Mouse (Mus musculus) CH12.LX (cell line): ENCODE results near the gene Blnk. TPM values are rescaled to one million over a fixed set of nuclear protein-coding genes. Genes with fewer than 3 reads are reported as not detected.

ENCODE experiments used
- DNase-seq: peaks from one replicate; pipeline ENCODE4 v3.0.0-alpha.2; 2013; ENCODE audit errors: extremely low read depth
- H3K27ac ChIP-seq: 2 replicates; pipeline ENCODE4 v1.5.1; 2012; ENCODE audit warnings: low read depth, mild to moderate bottlenecking, control low read depth, moderate library complexity; ENCODE audit not compliant: insufficient read depth
- H3K27me3 ChIP-seq: replicated peaks from 2 replicates; pipeline ENCODE3; 2012; ENCODE audit warnings: inconsistent platforms
- H3K36me3 ChIP-seq, 2 experiments: replicated peaks in 1 of 2; 2 replicates each; pipeline versions ENCODE3 to v1.6.1; 2012; ENCODE audit warnings: inconsistent platforms in 1 of 2, low read length in 1 of 2, mild to moderate bottlenecking in 1 of 2, mixed read lengths in 1 of 2, moderate library complexity in 1 of 2; ENCODE audit not compliant: control insufficient read depth in 1 of 2, insufficient read depth in 1 of 2
- H3K4me1 ChIP-seq, 2 experiments: 2 replicates each; pipeline ENCODE4 v1.6.1; 2012; ENCODE audit warnings: inconsistent platforms in 1 of 2, moderate library complexity in 1 of 2; ENCODE audit not compliant: insufficient read depth in 2 of 2, control insufficient read depth in 1 of 2
- H3K4me2 ChIP-seq: 2 replicates; pipeline ENCODE4 v1.6.1; 2012; ENCODE audit warnings: low read depth, mild to moderate bottlenecking, control low read depth; ENCODE audit not compliant: poor library complexity, insufficient read depth, severe bottlenecking
- H3K4me3 ChIP-seq, 3 experiments: fragments of 150-350 bp in 1 of 3; sonication (generic) in 1 of 3; replicated peaks in 1 of 3; 2 replicates each; pipeline versions ENCODE3 to v1.5.1; 2011 to 2012; ENCODE audit warnings: low read depth in 2 of 3, low read length in 2 of 3, mild to moderate bottlenecking in 2 of 3, moderate library complexity in 2 of 3, control low read depth in 1 of 3, improper control_type of control experiment in 1 of 3, inconsistent platforms in 1 of 3, mixed read lengths in 1 of 3; ENCODE audit not compliant: poor library complexity in 1 of 3
- H3K79me2 ChIP-seq: replicated peaks from 2 replicates; pipeline ENCODE4 v1.6.1; 2012; ENCODE audit warnings: mild to moderate bottlenecking, moderate library complexity; ENCODE audit not compliant: control insufficient read depth, poor library complexity, insufficient read depth, severe bottlenecking; ENCODE audit errors: extremely low read depth
- H3K9ac ChIP-seq: 2 replicates; pipeline ENCODE4 v1.6.1; 2012; ENCODE audit warnings: low read depth, mild to moderate bottlenecking, control low read depth, moderate library complexity; ENCODE audit not compliant: insufficient read depth
- H3K9me3 ChIP-seq: replicated peaks from 2 replicates; pipeline ENCODE3; 2012; ENCODE audit warnings: low read length, inconsistent platforms, mixed read lengths
- MAFK ChIP-seq: IDR thresholded peaks from 2 replicates; pipeline ENCODE4 v1.6.1; 2011; ENCODE audit warnings: low read length, improper control_type of control experiment; ENCODE audit not compliant: insufficient replicate concordance
- MAX ChIP-seq: IDR thresholded peaks from 2 replicates; pipeline ENCODE4 v1.6.1; 2011; ENCODE audit warnings: low read length, improper control_type of control experiment
- MXI1 ChIP-seq: IDR thresholded peaks from 2 replicates; pipeline ENCODE4 v1.6.1; 2011; ENCODE audit warnings: mild to moderate bottlenecking, low read depth, low read length, improper control_type of control experiment
- MYC ChIP-seq: IDR thresholded peaks from 2 replicates; pipeline ENCODE4 v1.6.1; 2011; ENCODE audit warnings: low read depth, mild to moderate bottlenecking, improper control_type of control experiment, low read length
- NRF1 ChIP-seq: IDR thresholded peaks from 2 replicates; pipeline ENCODE4 v1.6.1; 2014; ENCODE audit warnings: low read depth, mild to moderate bottlenecking, inconsistent platforms, low read length, improper control_type of control experiment, moderate library complexity
- PAX5 ChIP-seq: IDR thresholded peaks from 2 replicates; pipeline ENCODE4 v1.6.1; 2012; ENCODE audit warnings: low read length, inconsistent platforms, mixed read lengths
- SIN3A ChIP-seq: IDR thresholded peaks from 2 replicates; pipeline ENCODE4 v1.6.1; 2012; ENCODE audit warnings: low read length, improper control_type of control experiment, inconsistent platforms
- TCF12 ChIP-seq: IDR thresholded peaks from 2 replicates; pipeline ENCODE4 v1.6.1; 2014; ENCODE audit warnings: low read depth, mild to moderate bottlenecking, inconsistent platforms, low read length, improper control_type of control experiment
- USF2 ChIP-seq: conservative IDR thresholded peaks from 2 replicates; pipeline ENCODE4 v1.6.1; 2011; ENCODE audit warnings: low read depth, low read length, improper control_type of control experiment
- ZMIZ1 ChIP-seq: IDR thresholded peaks from 2 replicates; pipeline ENCODE4 v1.6.1; 2012; ENCODE audit warnings: low read depth, mild to moderate bottlenecking, inconsistent platforms, low read length, improper control_type of control experiment
- dilution Hi-C: fragments of 300-500 bp; cut with MboI; formaldehyde crosslinking; loops from 2 replicates; pipeline ENCODE4 v1.14.3; 2020; ENCODE audit warnings: low sequenced_read_pairs; ENCODE audit not compliant: extremely low pct_unique_long_range_greater_than_20kb, extremely low pct_ligation_motif_present
- in situ Hi-C: fragments of 300-500 bp; cut with MboI; formaldehyde crosslinking; loops from 3 replicates; pipeline ENCODE4 v1.14.3; 2019; ENCODE audit warnings: low sequenced_read_pairs, low pct_ligation_motif_present, low pct_unique_long_range_greater_than_20kb, mixed read lengths
- polyA plus RNA-seq: library from polyadenylated mRNA; unstranded; fragments of >175 nt; gene quantifications from 2 replicates; pipeline ENCODE4 v1.2.1, GENCODE M21; 2012; ENCODE audit warnings: low read depth; ENCODE audit not compliant: insufficient read length
- total RNA-seq, 2 experiments: library from RNA; depleted of rRNA; stranded (reverse); fragments of 300-350 nt in 1 of 2; fragments of >200 nt in 1 of 2; gene quantifications; 2 replicates each; pipeline ENCODE4 v1.2.3; 2012 to 2014

Blnk gene
- total and polyA plus RNA-seq, 3 experiments = 86.8 to 284 (median 101) TPM

GRCm38 (mm10) chr19:40994911-40995310 is 576 bp upstream of the Blnk start (continued):
- no peak for TF ChIP-seq USF2
- TF ChIP-seq NRF1 = no peak

- Histone ChIP-seq H3K27ac (peak overlapping the region; percentile 99), H3K9me3 (no peaks in the 10 kb centered on the region), H3K4me3 (peak overlapping the region; percentile 66 to 93 (median 77)), H3K79me2 (peaks cover 55% of the 10 kb centered on the region), H3K4me1 (peaks cover 19 to 60% of the 10 kb centered on the region in 2 experiments), H3K4me2 (peak overlapping the region; percentile 98), H3K36me3 (peaks cover 2 to 19% of the 10 kb centered on the region in 2 experiments), H3K27me3 (no peaks in the 10 kb centered on the region), H3K9ac (peak overlapping the region; percentile 97)
- TF ChIP-seq MAX (no peak), MAFK (0 out of 2 replicates have a peak, but pooled peaks have one; percentile 66)
- in situ Hi-C loops = no loop called here
- no peak for DNase-seq
- dilution Hi-C loops = no loop called here
Measured at GRCm38 (mm10) chr19:40993356-40993755, 979 bp downstream of the Blnk start.

- peak overlapping the region; percentile 98 for H3K4me2 ChIP-seq
- peak overlapping the region; percentile 97 for H3K9ac ChIP-seq
- no peak for DNase-seq
- H3K27me3 ChIP-seq = no peaks in the 10 kb centered on the region
- TF ChIP-seq MXI1 (peak; percentile 43; the same call in 1 of the 2 replicates), SIN3A (peak; percentile 68; the same call in 1 of the 2 replicates), PAX5 (no peak)
- TF ChIP-seq, all 38 proteins: peak for 2
- H3K36me3 ChIP-seq = peaks cover 2 to 27% of the 10 kb centered on the region in 2 experiments
- H3K4me1 ChIP-seq = peaks cover 16 to 60% of the 10 kb centered on the region in 2 experiments
- H3K27ac ChIP-seq = peak overlapping the region; percentile 99
- dilution Hi-C loops = no loop called here
- H3K4me3 ChIP-seq = peak overlapping the region; percentile 66 to 93 (median 77)
- peaks cover 63% of the 10 kb centered on the region for H3K79me2 ChIP-seq
- no peaks in the 10 kb centered on the region for H3K9me3 ChIP-seq
- in situ Hi-C loops = no loop called here
Measured at GRCm38 (mm10) chr19:40992517-40993044, 1.8 kb downstream of the Blnk start.

GRCm38 (mm10) chr19:40992096-40992495 is 2.2 kb downstream of the Blnk start:
- Histone ChIP-seq H3K27ac (peak overlapping the region; percentile 99; the same call in 1 of the 2 replicates), H3K4me3 (peak overlapping the region; percentile 66 to 93 (median 77)), H3K9me3 (no peaks in the 10 kb centered on the region), H3K4me1 (peaks cover 18 to 60% of the 10 kb centered on the region in 2 experiments), H3K9ac (peak overlapping the region; percentile 97), H3K36me3 (peaks cover 7 to 32% of the 10 kb centered on the region in 2 experiments), H3K27me3 (no peaks in the 10 kb centered on the region), H3K4me2 (peak overlapping the region; percentile 98), H3K79me2 (peaks cover 68% of the 10 kb centered on the region)
- DNase-seq = no peak
- dilution Hi-C loops = no loop called here
- TF ChIP-seq MXI1 (no peak), ZMIZ1 (no peak), MYC (no peak), NRF1 (no peak), TCF12 (no peak), MAFK (no peak)
- in situ Hi-C loops = no loop called here
